ENCODE assay signal across 10 mouse cellular contexts in genomic region chr4:46854686-46855385, GRCm38 (mm10).
DNase-seq lines count a peak whose midpoint lies in the region; ATAC-seq lines count a peak whose summit lies in the region.
"Had no signal": no experiment of that assay in that cellular context is flagged by ENCODE, and none has a peak within 500 bp of the region (broad histone marks: within the 10 kb centered on the region; RNA-seq: fewer than 3 reads in every experiment).

No protein-coding gene starts in this region.

- WGBS in kidney, embryonic 16.5 days = 58% methylated on average over 23 of the region's 23 CpGs
- 57% methylated on average over 23 of the region's 23 CpGs for WGBS in kidney, embryonic 15.5 days
- WGBS in liver, embryonic 15.5 days (ENCODE audit: insufficient replicate concordance) = 41% methylated on average over 23 of the region's 23 CpGs

- ATAC-seq in kidney, embryonic 16.5 days (ENCODE audit: low FRiP score, low TSS enrichment) = no peak
- ATAC-seq in kidney, embryonic 15.5 days (replicated peaks; ENCODE audit: low FRiP score) = no peak
- ATAC-seq in liver, embryonic 15.5 days (ENCODE audit: insufficient read depth) = peak; percentile 10; the same call in 1 of the 2 replicates

- H3K4me1 ChIP-seq in kidney, embryonic 16.5 days (ENCODE audit: insufficient read depth, low read length) = 0 out of 2 replicates have a peak, but pooled peaks cover 6% of the 10 kb centered on the region
- peaks cover 17% of the 10 kb centered on the region; the same call in 1 of the 2 replicates for H3K4me1 ChIP-seq in kidney, embryonic 15.5 days
- peaks cover 52% of the 10 kb centered on the region for H3K4me1 ChIP-seq in liver, embryonic 15.5 days (replicated peaks)

- H3K9me3 ChIP-seq in kidney, embryonic 16.5 days (ENCODE audit: low read length) = 0 out of 2 replicates have a peak, but pooled peaks cover 4% of the 10 kb centered on the region
- no peaks in the 10 kb centered on the region for H3K9me3 ChIP-seq in kidney, embryonic 15.5 days (replicated peaks)
- H3K9me3 ChIP-seq in liver, embryonic 15.5 days (replicated peaks) = no peaks in the 10 kb centered on the region
- H3K9me3 ChIP-seq: embryonic facial prominence, embryonic 13.5 days; limb, embryonic 15.5 days had no signal

- no peak overlapping the region for H3K9ac ChIP-seq in kidney, embryonic 16.5 days (replicated peaks; ENCODE audit: low read length)
- no peak overlapping the region for H3K9ac ChIP-seq in kidney, embryonic 15.5 days
- H3K9ac ChIP-seq in liver, embryonic 15.5 days = peak overlapping the region; percentile 69
- H3K9ac ChIP-seq: embryonic facial prominence, embryonic 13.5 days; limb, embryonic 15.5 days had no signal

- no peak overlapping the region for H3K4me3 ChIP-seq in kidney, embryonic 16.5 days (ENCODE audit: low read length)
- H3K4me3 ChIP-seq in kidney, embryonic 15.5 days (replicated peaks) = no peak overlapping the region
- H3K4me3 ChIP-seq in liver, embryonic 15.5 days (replicated peaks) = peak overlapping the region; percentile 69
- H3K4me3 ChIP-seq: embryonic facial prominence, embryonic 13.5 days; limb, embryonic 15.5 days had no signal

- H3K27me3 ChIP-seq in kidney, embryonic 16.5 days (ENCODE audit: insufficient read depth, low read length) = no peaks in the 10 kb centered on the region
- H3K27me3 ChIP-seq in kidney, embryonic 15.5 days = 0 out of 2 replicates have a peak, but pooled peaks cover 3% of the 10 kb centered on the region
- H3K27me3 ChIP-seq in liver, embryonic 15.5 days = no peaks in the 10 kb centered on the region
- H3K27me3 ChIP-seq: limb, embryonic 15.5 days had no signal

- no peak overlapping the region for H3K27ac ChIP-seq in kidney, embryonic 16.5 days (ENCODE audit: low read length)
- H3K27ac ChIP-seq in kidney, embryonic 15.5 days = no peak overlapping the region
- H3K27ac ChIP-seq in liver, embryonic 15.5 days (replicated peaks) = peak overlapping the region; percentile 96
- H3K27ac ChIP-seq: embryonic facial prominence, embryonic 13.5 days; limb, embryonic 15.5 days had no signal

- H3K4me2 ChIP-seq in kidney, embryonic 16.5 days (replicated peaks; ENCODE audit: low read depth, low read length) = no peak overlapping the region
- 0 out of 2 replicates have a peak overlapping the region, but pooled peaks have one; percentile 4 for H3K4me2 ChIP-seq in kidney, embryonic 15.5 days
- peak overlapping the region; percentile 71 for H3K4me2 ChIP-seq in liver, embryonic 15.5 days
- H3K4me2 ChIP-seq: embryonic facial prominence, embryonic 13.5 days; limb, embryonic 15.5 days had no signal

- peak; percentile 54 for DNase-seq in kidney, adult 11 months
- DNase-seq in cerebellum, postnatal 4 days (ENCODE audit: low spot score in 2 of 2) = peak; percentile 52 to 66
- DNase-seq in adrenal gland, postnatal 10 days = no peak
- DNase-seq in heart, adult 18-20 months = no peak
- DNase-seq in thymus, postnatal 14 days = no peak

- no peaks in the 10 kb centered on the region for H3K36me3 ChIP-seq in kidney, embryonic 16.5 days (ENCODE audit: insufficient read depth, low read length)
- H3K36me3 ChIP-seq in kidney, embryonic 15.5 days = no peaks in the 10 kb centered on the region
- peaks cover 27% of the 10 kb centered on the region for H3K36me3 ChIP-seq in liver, embryonic 15.5 days (replicated peaks)
- H3K36me3 ChIP-seq: embryonic facial prominence, embryonic 13.5 days; limb, embryonic 15.5 days had no signal

Comparison
In these comparisons a context has a peak if more than half of its experiments do, and no peak if none do; other contexts are left out.
1. DNase-seq: peak in kidney, adult 11 months (single experiment) and cerebellum, postnatal 4 days (2 of 2); none in adrenal gland, postnatal 10 days (single experiment), heart, adult 18-20 months (0 of 2) and thymus, postnatal 14 days (single experiment).